Mouse (Mus musculus): ENCODE data around the gene Ckm.

- no peak for TF ChIP-seq POLR2A (IDR thresholded peaks at IDR 0.05; ENCODE audit: insufficient read length, low read depth)
- TF ChIP-seq MAX (IDR thresholded peaks at IDR 0.05; ENCODE audit: low read depth) = no peak
- no peak for TF ChIP-seq TCF12 (IDR thresholded peaks at IDR 0.05; ENCODE audit: insufficient read depth, poor library complexity, severe bottlenecking)
- TF ChIP-seq E2F4 (IDR thresholded peaks at IDR 0.05; ENCODE audit: insufficient read depth) = no peak
Observed at GRCm38 (mm10) chr7:19362276-19362675, 42.3 kb upstream of the Ckm start.

All from myocyte (in vitro differentiated cells).